Mouse (Mus musculus) liver, embryonic 14.5 days (tissue): ENCODE data around the gene Atad1.

Experiments
- CTCF ChIP-seq: IDR thresholded peaks from 2 replicates; pipeline ENCODE4 v1.5.1; 2016; ENCODE audit warnings: antibody characterized with exemption, low read depth, control low read depth
- EP300 ChIP-seq: IDR thresholded peaks from 2 replicates; pipeline ENCODE4 v1.6.1; 2016; ENCODE audit warnings: antibody characterized with exemption, low read depth

GRCm38 (mm10) chr19:32711761-32712541 is 27.6 kb downstream of the Atad1 start:
- TF ChIP-seq CTCF, result no peak
- TF ChIP-seq EP300, result no peak
